ENCODE assay signal across 19 mouse cellular contexts in the genomic region with DNA sequence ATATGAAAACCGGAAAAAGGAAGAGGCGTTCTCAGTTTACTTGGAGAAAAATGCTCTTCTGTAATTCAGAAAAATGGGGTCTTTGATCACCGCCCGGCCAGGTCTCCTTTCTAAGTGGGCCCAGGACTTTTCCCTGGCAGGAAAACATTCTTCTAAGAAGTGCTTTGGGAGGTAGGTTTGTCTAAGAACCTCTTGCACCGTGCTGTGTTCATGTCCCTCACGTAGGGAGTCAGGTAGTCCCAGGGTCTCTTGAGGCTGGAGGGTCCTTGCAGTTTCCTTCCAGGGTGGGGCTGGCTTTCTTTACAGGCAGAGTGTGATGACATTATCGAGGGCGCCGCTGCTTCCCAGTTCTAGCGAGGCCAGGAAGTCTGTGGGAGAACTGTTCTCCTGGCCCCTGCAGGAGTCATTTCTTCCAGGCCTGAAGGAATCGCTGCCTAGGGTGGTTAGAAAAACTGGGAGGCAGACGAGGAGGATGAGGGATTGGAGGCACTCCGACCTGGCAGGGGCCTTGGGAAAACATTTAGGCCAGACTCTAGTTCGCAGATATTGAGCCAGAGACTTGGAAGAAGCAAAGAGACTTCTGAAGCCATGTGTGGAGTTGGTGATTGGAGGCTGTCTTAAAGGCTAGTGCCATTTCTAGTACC. TPM values are rescaled to one million over a fixed set of nuclear protein-coding genes. Genes with fewer than 3 reads are reported as not detected.
DNase-seq lines count a peak whose midpoint lies in the region; ATAC-seq and TF ChIP-seq lines count a peak whose summit lies in the region.
"Had no signal": no experiment of that assay in that cellular context is flagged by ENCODE, and none has a peak within 500 bp of the region (broad histone marks: within the 10 kb centered on the region; RNA-seq: fewer than 3 reads in every experiment).

No protein-coding gene starts in this region.

- no peaks in the 10 kb centered on the region for H3K36me3 ChIP-seq in lung, embryonic 16.5 days (ENCODE audit: control insufficient read depth, insufficient read depth, low read length)
- H3K36me3 ChIP-seq in heart, postnatal 0 days (replicated peaks; ENCODE audit: control insufficient read depth, insufficient read depth, low read length) = no peaks in the 10 kb centered on the region
- no peaks in the 10 kb centered on the region for H3K36me3 ChIP-seq in forebrain, embryonic 11.5 days (ENCODE audit: control insufficient read depth, insufficient read depth, low read length)
- H3K36me3 ChIP-seq: hindbrain, embryonic 13.5 days; neural tube, embryonic 13.5 days had no signal

- H3K9ac ChIP-seq in lung, embryonic 16.5 days (ENCODE audit: low read length) = peak overlapping the region; percentile 54; the same call in 1 of the 2 replicates
- H3K9ac ChIP-seq in heart, postnatal 0 days (replicated peaks; ENCODE audit: low read depth, low read length) = no peak overlapping the region
- H3K9ac ChIP-seq in forebrain, embryonic 11.5 days (ENCODE audit: low read length) = no peak overlapping the region
- H3K9ac ChIP-seq: hindbrain, embryonic 13.5 days; neural tube, embryonic 13.5 days had no signal

- TF ChIP-seq EP300 in heart, postnatal 0 days (IDR thresholded peaks at IDR 0.05; ENCODE audit: low read depth) = no peak

- H3K4me3 ChIP-seq in lung, embryonic 16.5 days (ENCODE audit: low read length) = no peak overlapping the region
- no peak overlapping the region for H3K4me3 ChIP-seq in heart, postnatal 0 days (ENCODE audit: low read depth, low read length)
- no peak overlapping the region for H3K4me3 ChIP-seq in forebrain, embryonic 11.5 days (ENCODE audit: low read depth, low read length)
- H3K4me3 ChIP-seq: hindbrain, embryonic 13.5 days; neural tube, embryonic 13.5 days had no signal

- peak; percentile 83 for ATAC-seq in lung, embryonic 16.5 days (ENCODE audit: low read depth)
- ATAC-seq in heart, postnatal 0 days (ENCODE audit: insufficient read depth, low read depth) = no peak
- ATAC-seq in forebrain, embryonic 11.5 days (replicated peaks; ENCODE audit: low FRiP score) = no peak
- ATAC-seq: CD4-positive, CD25-positive, alpha-beta regulatory T cell, adult 4 months; intestine, embryonic 16.5 days; lung, postnatal 0 days had no signal

- peak overlapping the region; percentile 97 for H3K27ac ChIP-seq in lung, embryonic 16.5 days (ENCODE audit: low read length)
- H3K27ac ChIP-seq in heart, postnatal 0 days (ENCODE audit: low read depth) = peak overlapping the region; percentile 4
- H3K27ac ChIP-seq in forebrain, embryonic 11.5 days (ENCODE audit: low read depth, low read length) = no peak overlapping the region
- H3K27ac ChIP-seq: hindbrain, embryonic 13.5 days; neural tube, embryonic 13.5 days had no signal

- peaks cover 33% of the 10 kb centered on the region for H3K4me1 ChIP-seq in lung, embryonic 16.5 days (replicated peaks; ENCODE audit: control insufficient read depth, insufficient read depth, low read length)
- peaks cover 8% of the 10 kb centered on the region; the same call in 1 of the 2 replicates for H3K4me1 ChIP-seq in heart, postnatal 0 days (ENCODE audit: control insufficient read depth, insufficient read depth)
- no peaks in the 10 kb centered on the region; the same call in 1 of the 2 replicates for H3K4me1 ChIP-seq in forebrain, embryonic 11.5 days (replicated peaks; ENCODE audit: control insufficient read depth, insufficient read depth, low read length)

- 0 out of 2 replicates have a peak overlapping the region, but pooled peaks have one; percentile 16 for H3K4me2 ChIP-seq in lung, embryonic 16.5 days (ENCODE audit: low read depth, low read length)
- no peak overlapping the region for H3K4me2 ChIP-seq in heart, postnatal 0 days (ENCODE audit: low read depth, low read length)
- no peak overlapping the region for H3K4me2 ChIP-seq in forebrain, embryonic 11.5 days (ENCODE audit: low read depth, low read length, severe bottlenecking)
- H3K4me2 ChIP-seq: hindbrain, embryonic 13.5 days; liver, embryonic 11.5 days; neural tube, embryonic 13.5 days had no signal

- no peak for DNase-seq in lung, postnatal 10 days
- DNase-seq in gastrocnemius, postnatal 25 days = peak; percentile 77
- DNase-seq in heart, postnatal 0 days (ENCODE audit: low spot score) = no peak
- DNase-seq in skeletal muscle tissue, adult 2 months (ENCODE audit: low read depth, low spot score) = peak; percentile 65
- DNase-seq in urinary bladder, postnatal 10 days (ENCODE audit: low spot score) = no peak
- no peak for DNase-seq in adrenal gland, postnatal 10 days
- no peak for DNase-seq in forebrain, embryonic 11.5 days (ENCODE audit: low spot score)
- DNase-seq: adrenal gland, adult 8-10 months; cerebellum, adult 9-10 months; embryo, embryonic 11 days; kidney, postnatal 14 days; right cerebral cortex, postnatal 25 days had no signal

- no peaks in the 10 kb centered on the region for H3K9me3 ChIP-seq in lung, embryonic 16.5 days (ENCODE audit: control insufficient read depth, low read length)
- no peaks in the 10 kb centered on the region for H3K9me3 ChIP-seq in heart, postnatal 0 days (replicated peaks; ENCODE audit: control insufficient read depth, low read length)
- H3K9me3 ChIP-seq in forebrain, embryonic 11.5 days (ENCODE audit: control insufficient read depth, low read length) = no peaks in the 10 kb centered on the region
- H3K9me3 ChIP-seq: hindbrain, embryonic 13.5 days; neural tube, embryonic 13.5 days had no signal

- TF ChIP-seq CTCF in heart, postnatal 0 days (IDR thresholded peaks at IDR 0.05; ENCODE audit: low read depth) = no peak

- no peaks in the 10 kb centered on the region for H3K27me3 ChIP-seq in lung, embryonic 16.5 days (ENCODE audit: control insufficient read depth, insufficient read depth, low read depth, low read length)
- H3K27me3 ChIP-seq in heart, postnatal 0 days (ENCODE audit: control insufficient read depth, insufficient read depth, low read length) = no peaks in the 10 kb centered on the region
- no peaks in the 10 kb centered on the region for H3K27me3 ChIP-seq in forebrain, embryonic 11.5 days (ENCODE audit: control insufficient read depth, insufficient read depth, low read length)
- H3K27me3 ChIP-seq: hindbrain, embryonic 13.5 days; neural tube, embryonic 13.5 days had no signal

- 45% methylated on average over 14 of the region's 14 CpGs for WGBS in lung, embryonic 16.5 days
- WGBS in heart, postnatal 0 days = 55% methylated on average over 14 of the region's 14 CpGs
- WGBS in forebrain, embryonic 11.5 days = 81% methylated on average over 14 of the region's 14 CpGs

RNA-seq across cellular contexts. Expression of a gene that starts 25.4 kb away (rescaled TPM):
- polyA plus RNA-seq in lung, embryonic 16.5 days (2015; fragmentation: Nextera tagmentation; extraction: Ambion mirVana) = 31.0 TPM in 2 replicates
- total RNA-seq in gastrocnemius, postnatal 25 days (2021) = 10 to 100 TPM; 64.7 to 68.2 TPM
- 37.6 and 40.7 TPM in 2 replicates for total RNA-seq in heart, postnatal 0 days (2014; rRNA removed; ENCODE audit: low replicate concordance)
- polyA plus RNA-seq in heart, postnatal 0 days (2015; fragmentation: Nextera tagmentation; extraction: Ambion mirVana) = 19.9 and 20.1 TPM in 2 replicates
- 100 to 1,000 TPM; 109 to 154 TPM for total RNA-seq in adrenal gland, postnatal 10 days (2021)
- polyA plus RNA-seq in forebrain, embryonic 11.5 days (2014; fragmentation: Nextera tagmentation; extraction: Ambion mirVana) = 6.6 and 7.0 TPM in 2 replicates

Comparison
In these comparisons a context has a peak if more than half of its experiments do, and no peak if none do; other contexts are left out.
1. DNase-seq: peak in gastrocnemius, postnatal 25 days (single experiment) and skeletal muscle tissue, adult 2 months (single experiment); none in lung, postnatal 10 days (single experiment), heart, postnatal 0 days (single experiment), urinary bladder, postnatal 10 days (single experiment), adrenal gland, postnatal 10 days (single experiment) and forebrain, embryonic 11.5 days (single experiment).